ENCODE assay signal across 27 mouse cellular contexts in the genomic region with DNA sequence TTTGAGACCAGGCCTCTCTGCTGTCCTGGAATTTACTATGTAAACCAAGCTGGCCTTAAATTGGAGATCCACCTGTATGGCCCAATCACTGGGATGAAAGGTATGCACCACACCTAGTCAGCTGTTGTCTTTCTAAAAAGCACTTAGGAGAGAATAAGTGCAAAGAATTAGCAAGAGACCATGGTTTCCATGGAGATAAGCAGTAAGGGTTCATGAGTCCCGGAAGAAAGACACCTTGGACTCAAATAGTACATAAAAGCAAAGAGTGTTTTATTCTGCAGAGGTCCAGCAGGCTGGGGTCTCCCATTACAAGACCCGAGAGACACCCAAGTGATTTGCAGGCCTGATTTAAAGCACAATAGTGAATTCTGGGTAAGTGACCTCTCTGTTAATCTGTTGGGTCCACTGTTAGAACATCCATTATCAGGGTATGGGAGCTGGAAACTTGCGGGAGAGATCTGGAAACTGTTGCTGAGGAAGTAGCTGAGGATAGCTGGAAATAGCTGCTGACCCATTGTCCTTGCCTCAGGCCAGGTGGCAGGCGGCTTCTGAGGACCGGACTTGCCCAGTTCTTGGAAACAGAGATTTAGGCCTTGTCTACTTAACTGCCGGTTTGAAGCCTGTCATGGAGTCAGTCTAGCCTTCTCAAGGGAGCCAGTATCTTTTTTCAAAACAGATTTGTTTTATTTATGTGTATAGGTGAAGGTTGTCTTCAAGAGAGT. TPM values are rescaled to one million over a fixed set of nuclear protein-coding genes. Genes with fewer than 3 reads are reported as not detected.
"Had no signal": no experiment of that assay in that cellular context is flagged by ENCODE, and none has a peak within 500 bp of the region (broad histone marks: within the 10 kb centered on the region; RNA-seq: fewer than 3 reads in every experiment).

No protein-coding gene starts in this region.

- H3K9me3 ChIP-seq: heart, embryonic 10.5 days; hindbrain, embryonic 10.5 days; hindbrain, embryonic 12.5 days; intestine, embryonic 15.5 days; limb, embryonic 10.5 days; limb, embryonic 12.5 days; liver, embryonic 12.5 days had no signal

- H3K27ac ChIP-seq: gastrocnemius, adult 2 months; heart, embryonic 10.5 days; hindbrain, embryonic 10.5 days; hindbrain, embryonic 12.5 days; hindbrain, embryonic 14.5 days; intestine, embryonic 15.5 days; layer of hippocampus, adult 2 months; left cerebral cortex, adult 2 months; limb, embryonic 10.5 days; limb, embryonic 12.5 days; liver, embryonic 12.5 days; liver, embryonic 14.5 days had no signal

- DNase-seq: gastrocnemius, adult 2 months; gastrocnemius, postnatal 10 days; gastrocnemius, postnatal 25 days; heart, adult 18-20 months; heart, postnatal 10 days; heart, postnatal 4 days; kidney, adult 18-20 months; kidney, adult 8-10 months; kidney, postnatal 10 days; kidney, postnatal 25 days; kidney, postnatal 4 days had no signal

- ATAC-seq: hindbrain, embryonic 16.5 days; inflammation-experienced regulatory T-cells, adult 6 months; intestine, embryonic 15.5 days; intestine, postnatal 0 days; liver, embryonic 12.5 days had no signal

- H3K9ac ChIP-seq: heart, embryonic 12.5 days; hindbrain, embryonic 12.5 days; hindbrain, embryonic 14.5 days; intestine, embryonic 15.5 days; limb, embryonic 12.5 days; liver, embryonic 12.5 days; liver, embryonic 14.5 days had no signal

- H3K4me1 ChIP-seq: heart, embryonic 10.5 days; heart, embryonic 12.5 days; hindbrain, embryonic 12.5 days; intestine, embryonic 15.5 days; limb, embryonic 10.5 days; limb, embryonic 12.5 days had no signal

- H3K4me2 ChIP-seq: heart, embryonic 12.5 days; hindbrain, embryonic 12.5 days; hindbrain, embryonic 14.5 days; intestine, embryonic 15.5 days; limb, embryonic 12.5 days; liver, embryonic 12.5 days had no signal

- H3K36me3 ChIP-seq: heart, embryonic 10.5 days; heart, embryonic 12.5 days; hindbrain, embryonic 10.5 days; hindbrain, embryonic 12.5 days; intestine, embryonic 15.5 days; limb, embryonic 10.5 days; limb, embryonic 12.5 days; liver, embryonic 12.5 days had no signal

- H3K4me3 ChIP-seq: gastrocnemius, adult 2 months; heart, embryonic 10.5 days; heart, embryonic 12.5 days; hindbrain, embryonic 10.5 days; hindbrain, embryonic 12.5 days; intestine, embryonic 15.5 days; layer of hippocampus, adult 2 months; left cerebral cortex, adult 2 months; limb, embryonic 10.5 days; limb, embryonic 12.5 days; liver, embryonic 12.5 days had no signal

RNA-seq across cellular contexts. Expression of a gene that starts 6.3 kb away (rescaled TPM):
- polyA plus RNA-seq: heart, embryonic 10.5 days; inflammation-experienced regulatory T-cells, adult 6 months; liver, adult 2 months; liver, embryonic 12.5 days; liver, embryonic 14.5 days had no signal
